ENCODE assay signal across 9 mouse cellular contexts in the genomic region with DNA sequence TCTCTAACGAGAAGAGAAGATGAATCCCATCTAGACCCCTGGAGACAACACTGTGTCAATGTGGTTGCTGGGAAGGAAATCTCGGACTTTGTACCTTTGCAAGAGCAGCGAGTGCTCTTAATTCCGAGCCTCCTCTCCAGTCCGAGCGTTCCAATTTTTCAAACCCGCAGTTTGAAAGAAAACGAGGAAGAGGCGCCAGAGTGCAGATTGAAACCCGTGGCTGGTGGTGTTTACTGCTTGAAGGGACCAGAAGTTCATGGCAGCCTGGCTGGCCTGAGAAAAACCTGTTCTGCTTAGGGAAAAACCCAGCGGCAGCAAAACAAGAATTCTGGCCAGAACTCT.
DNase-seq lines count a peak whose midpoint lies in the region; ATAC-seq and TF ChIP-seq lines count a peak whose summit lies in the region.
"Had no signal": no experiment of that assay in that cellular context is flagged by ENCODE, and none has a peak within 500 bp of the region (broad histone marks: within the 10 kb centered on the region; RNA-seq: fewer than 3 reads in every experiment).

No protein-coding gene starts in this region.

- H3K4me2 ChIP-seq in kidney, embryonic 14.5 days (replicated peaks; ENCODE audit: low read depth, low read length), result peak overlapping the region; percentile 31
- H3K4me2 ChIP-seq: neural tube, embryonic 12.5 days had no signal

- H3K4me3 ChIP-seq in thymus, adult 2 months (ENCODE audit: control insufficient read depth, insufficient read depth, low read length), result no peak overlapping the region
- H3K4me3 ChIP-seq in kidney, embryonic 14.5 days (ENCODE audit: low read length), result no peak overlapping the region
- H3K4me3 ChIP-seq: neural tube, embryonic 12.5 days had no signal

- WGBS in thymus, adult 2 months, result 47% methylated on average over 11 of the region's 11 CpGs
- WGBS in kidney, embryonic 14.5 days, result 47% methylated on average over 11 of the region's 11 CpGs

- ATAC-seq in kidney, embryonic 14.5 days (ENCODE audit: low FRiP score, low TSS enrichment), result no peak
- ATAC-seq in monocyte, adult 5-6 weeks (replicated peaks; ENCODE audit: insufficient number of reproducible peaks, low FRiP score, low TSS enrichment, poor library complexity, severe bottlenecking), result no peak

- TF ChIP-seq POLR2A in thymus, adult 2 months (IDR thresholded peaks at IDR 0.05; ENCODE audit: control insufficient read depth, extremely low read depth, insufficient read depth, low read length, poor library complexity), result no peak

- no peaks in the 10 kb centered on the region for H3K9me3 ChIP-seq in kidney, embryonic 14.5 days (ENCODE audit: control insufficient read depth, low read length)
- H3K9me3 ChIP-seq: neural tube, embryonic 12.5 days had no signal

- TF ChIP-seq CTCF in thymus, adult 2 months (IDR thresholded peaks at IDR 0.05; ENCODE audit: borderline replicate concordance, control insufficient read depth, extremely low read depth, insufficient read depth, low read length, poor library complexity), result no peak

- H3K27me3 ChIP-seq in thymus, adult 2 months (ENCODE audit: control insufficient read depth, insufficient read depth, low read length), result no peaks in the 10 kb centered on the region
- no peaks in the 10 kb centered on the region for H3K27me3 ChIP-seq in kidney, embryonic 14.5 days (ENCODE audit: control insufficient read depth, insufficient read depth, low read length)
- H3K27me3 ChIP-seq: neural tube, embryonic 12.5 days had no signal

- H3K27ac ChIP-seq in thymus, adult 2 months (ENCODE audit: control insufficient read depth, insufficient read depth, low read length), result no peak overlapping the region; the same call in 1 of the 2 replicates
- H3K27ac ChIP-seq in kidney, embryonic 14.5 days (ENCODE audit: low read depth, low read length), result no peak overlapping the region
- H3K27ac ChIP-seq: neural tube, embryonic 12.5 days had no signal

- peaks cover 12% of the 10 kb centered on the region for H3K4me1 ChIP-seq in thymus, adult 2 months (replicated peaks; ENCODE audit: control insufficient read depth, insufficient read depth, low read length)
- H3K4me1 ChIP-seq in kidney, embryonic 14.5 days (ENCODE audit: control insufficient read depth, insufficient read depth, low read length), result no peaks in the 10 kb centered on the region
- H3K4me1 ChIP-seq: neural tube, embryonic 12.5 days had no signal

- H3K36me3 ChIP-seq in thymus, adult 2 months (ENCODE audit: control insufficient read depth, insufficient read depth, low read length), result no peaks in the 10 kb centered on the region
- H3K36me3 ChIP-seq in kidney, embryonic 14.5 days (ENCODE audit: control insufficient read depth, insufficient read depth, low read length), result no peaks in the 10 kb centered on the region
- H3K36me3 ChIP-seq: neural tube, embryonic 12.5 days had no signal

- DNase-seq in embryo, embryonic 10 days (ENCODE audit: low spot score), result peak; percentile 7
- no peak for DNase-seq in embryo, embryonic 9.5 days (ENCODE audit: extremely low spot score)
- peak; percentile 8 for DNase-seq in thymus, adult 2 months
- no peak for DNase-seq in thymus, postnatal 36 days
- peak; percentile 35 for DNase-seq in lung, postnatal 14 days
- no peak for DNase-seq in testis, postnatal 10 days (ENCODE audit: low spot score)

- no peak overlapping the region for H3K9ac ChIP-seq in kidney, embryonic 14.5 days (ENCODE audit: low read depth, low read length)
- H3K9ac ChIP-seq: neural tube, embryonic 12.5 days had no signal

Comparison
In these comparisons a context has a peak if more than half of its experiments do, and no peak if none do; other contexts are left out.
1. DNase-seq: peak in embryo, embryonic 10 days (single experiment), thymus, adult 2 months (single experiment) and lung, postnatal 14 days (single experiment); none in embryo, embryonic 9.5 days (single experiment), thymus, postnatal 36 days (0 of 2) and testis, postnatal 10 days (single experiment).